Mouse (Mus musculus): Measurements from ENCODE around the gene Mical2. TPM values are rescaled to one million over a fixed set of nuclear protein-coding genes. Genes with fewer than 3 reads are reported as not detected.
A peak's percentile ranks its signal among the peaks of the same experiment; 100 is the strongest.

The Mical2 gene
- polyA plus RNA-seq, 2 experiments = 5.0 to 7.5 TPM

DNA sequence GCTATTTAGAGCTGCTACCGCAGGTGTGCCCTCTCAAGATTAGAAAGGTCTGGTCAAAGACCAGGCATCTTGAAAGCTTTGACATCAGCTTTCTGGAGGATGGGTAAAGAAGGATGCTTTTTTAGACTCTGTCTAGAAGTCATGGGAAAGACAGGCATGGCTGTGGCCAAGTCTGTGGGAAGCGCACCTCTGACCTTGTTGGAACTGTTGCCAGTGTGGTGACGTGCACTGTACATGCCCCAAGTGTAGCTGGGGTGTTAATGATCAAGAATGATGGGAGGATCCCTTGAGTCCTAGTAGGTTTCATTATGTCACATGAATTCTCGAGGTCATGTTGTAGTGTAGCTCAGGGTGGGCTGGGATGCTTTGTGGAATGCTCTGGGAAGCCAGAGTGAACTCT, 127.4 kb downstream of the Mical2 start:
- H3K9ac ChIP-seq (ENCODE audit: low read depth, low read length, severe bottlenecking) = no peak overlapping the region
- 58% methylated on average over 4 of the region's 4 CpGs for WGBS
- peak; percentile 39; the same call in 1 of the 2 replicates for ATAC-seq (ENCODE audit: low FRiP score, low read depth)
- H3K4me3 ChIP-seq (replicated peaks; ENCODE audit: low read length) = no peak overlapping the region
- H3K9me3 ChIP-seq (ENCODE audit: control insufficient read depth, low read length) = no peaks in the 10 kb centered on the region
- no peaks in the 10 kb centered on the region for H3K27me3 ChIP-seq (ENCODE audit: control insufficient read depth, insufficient read depth, low read length)
- peaks cover 46% of the 10 kb centered on the region for H3K4me1 ChIP-seq (ENCODE audit: control insufficient read depth, insufficient read depth, low read length)
- no peak for DNase-seq (ENCODE audit: low spot score)
- no peak overlapping the region for H3K4me2 ChIP-seq (replicated peaks; ENCODE audit: low read depth, low read length, severe bottlenecking)
- H3K36me3 ChIP-seq (ENCODE audit: control insufficient read depth, insufficient read depth, low read length) = no peaks in the 10 kb centered on the region
- no peak for TF ChIP-seq POLR2A (IDR thresholded peaks at IDR 0.05; ENCODE audit: borderline replicate concordance, extremely low read depth, insufficient read depth, insufficient read length)
- H3K27ac ChIP-seq (replicated peaks; ENCODE audit: low read depth, low read length) = no peak overlapping the region

DNA sequence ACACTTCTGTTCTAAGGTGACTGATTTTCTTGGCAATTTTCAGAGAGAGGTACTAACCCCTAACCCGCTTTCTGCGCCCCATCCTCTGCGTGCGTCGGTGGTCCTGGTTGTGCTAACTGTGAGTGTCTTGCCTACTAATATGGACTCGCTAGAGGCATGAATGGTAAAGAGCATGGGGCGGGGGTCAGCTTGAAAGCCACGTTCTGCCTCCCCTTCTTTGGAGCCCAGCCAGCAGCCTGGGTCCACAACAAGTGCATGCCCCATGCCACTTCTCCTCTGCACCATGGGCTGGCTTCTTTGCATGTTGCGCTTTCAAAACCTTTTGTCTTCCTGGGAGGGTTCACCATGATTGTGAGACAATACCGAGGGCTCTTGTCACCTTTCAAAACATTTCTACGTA, 128.3 kb downstream of the Mical2 start:
- Histone ChIP-seq H3K9ac (ENCODE audit: low read depth, low read length, severe bottlenecking) (no peak overlapping the region), H3K9me3 (ENCODE audit: control insufficient read depth, low read length) (no peaks in the 10 kb centered on the region), H3K4me3 (replicated peaks; ENCODE audit: low read length) (no peak overlapping the region), H3K27me3 (ENCODE audit: control insufficient read depth, insufficient read depth, low read length) (no peaks in the 10 kb centered on the region), H3K27ac (replicated peaks; ENCODE audit: low read depth, low read length) (no peak overlapping the region), H3K36me3 (ENCODE audit: control insufficient read depth, insufficient read depth, low read length) (no peaks in the 10 kb centered on the region), H3K4me1 (ENCODE audit: control insufficient read depth, insufficient read depth, low read length) (peaks cover 46% of the 10 kb centered on the region), H3K4me2 (replicated peaks; ENCODE audit: low read depth, low read length, severe bottlenecking) (no peak overlapping the region)
- ATAC-seq (ENCODE audit: low FRiP score, low read depth) = no peak
- WGBS = 81% methylated on average over 11 of the region's 11 CpGs
- no peak for DNase-seq (ENCODE audit: low spot score)
- no peak for TF ChIP-seq POLR2A (IDR thresholded peaks at IDR 0.05; ENCODE audit: borderline replicate concordance, extremely low read depth, insufficient read depth, insufficient read length)

DNA sequence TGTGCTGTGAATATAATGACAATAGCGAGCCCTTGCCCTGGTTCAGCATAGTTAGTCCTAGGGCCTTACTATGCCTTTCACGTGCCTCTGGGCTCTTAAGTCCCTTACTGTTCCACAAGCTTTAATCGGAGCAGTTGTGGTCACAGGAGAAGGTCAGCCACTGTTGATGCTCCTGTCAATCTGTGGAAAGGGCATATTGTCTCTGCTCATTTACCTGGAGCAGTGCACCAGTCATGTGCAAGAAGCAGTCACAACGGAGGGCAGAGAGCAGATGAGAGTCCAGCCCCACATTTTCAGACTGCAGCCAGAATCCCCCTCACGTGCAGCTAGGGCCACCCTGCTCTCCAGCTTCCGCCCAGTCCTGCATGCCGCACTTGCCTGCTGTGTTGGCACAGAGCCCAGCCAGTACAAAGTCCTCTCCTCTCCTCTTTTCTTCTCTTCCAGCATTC, 128.9 kb downstream of the Mical2 start:
- Histone ChIP-seq H3K4me3 (replicated peaks; ENCODE audit: low read length) (no peak overlapping the region), H3K27me3 (ENCODE audit: control insufficient read depth, insufficient read depth, low read length) (no peaks in the 10 kb centered on the region), H3K4me2 (replicated peaks; ENCODE audit: low read depth, low read length, severe bottlenecking) (no peak overlapping the region), H3K9ac (ENCODE audit: low read depth, low read length, severe bottlenecking) (no peak overlapping the region), H3K36me3 (ENCODE audit: control insufficient read depth, insufficient read depth, low read length) (no peaks in the 10 kb centered on the region), H3K9me3 (ENCODE audit: control insufficient read depth, low read length) (no peaks in the 10 kb centered on the region), H3K4me1 (ENCODE audit: control insufficient read depth, insufficient read depth, low read length) (peaks cover 46% of the 10 kb centered on the region), H3K27ac (replicated peaks; ENCODE audit: low read depth, low read length) (no peak overlapping the region)
- ATAC-seq (ENCODE audit: low FRiP score, low read depth) = peak; percentile 57; the same call in 1 of the 2 replicates
- no peak for TF ChIP-seq POLR2A (IDR thresholded peaks at IDR 0.05; ENCODE audit: borderline replicate concordance, extremely low read depth, insufficient read depth, insufficient read length)
- no peak for DNase-seq (ENCODE audit: low spot score)
- WGBS = 24% methylated on average over 7 of the region's 7 CpGs

DNA sequence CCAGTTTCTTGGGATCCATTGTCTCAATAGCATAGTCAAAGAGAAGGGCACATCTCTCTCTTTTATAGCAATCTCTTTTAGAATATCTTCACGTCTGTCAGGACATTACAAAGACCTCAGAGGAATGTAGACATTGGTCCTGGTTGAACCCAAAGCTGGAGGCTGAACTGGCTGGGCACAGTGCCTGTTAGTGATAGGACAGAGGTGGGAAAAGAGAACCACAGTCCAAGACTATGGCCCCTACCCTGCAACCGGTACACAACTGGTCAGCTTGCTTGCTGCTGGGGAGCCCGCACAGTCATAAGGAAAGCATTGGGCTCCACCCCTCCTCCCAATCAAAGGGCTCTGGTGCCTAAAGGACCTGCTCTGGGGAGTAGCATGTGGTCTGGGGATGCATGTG, 133.9 kb downstream of the Mical2 start:
- DNase-seq (ENCODE audit: low spot score) = no peak
- Histone ChIP-seq H3K36me3 (ENCODE audit: control insufficient read depth, insufficient read depth, low read length) (no peaks in the 10 kb centered on the region), H3K4me1 (ENCODE audit: control insufficient read depth, insufficient read depth, low read length) (peaks cover 11% of the 10 kb centered on the region), H3K4me2 (replicated peaks; ENCODE audit: low read depth, low read length, severe bottlenecking) (no peak overlapping the region), H3K4me3 (replicated peaks; ENCODE audit: low read length) (no peak overlapping the region), H3K27ac (replicated peaks; ENCODE audit: low read depth, low read length) (no peak overlapping the region), H3K9ac (ENCODE audit: low read depth, low read length, severe bottlenecking) (no peak overlapping the region), H3K9me3 (ENCODE audit: control insufficient read depth, low read length) (no peaks in the 10 kb centered on the region), H3K27me3 (ENCODE audit: control insufficient read depth, insufficient read depth, low read length) (no peaks in the 10 kb centered on the region)
- no peak for TF ChIP-seq POLR2A (IDR thresholded peaks at IDR 0.05; ENCODE audit: borderline replicate concordance, extremely low read depth, insufficient read depth, insufficient read length)
- WGBS = 78% methylated on average over 3 of the region's 3 CpGs
- ATAC-seq (ENCODE audit: low FRiP score, low read depth) = no peak

- H3K4me3 ChIP-seq (replicated peaks; ENCODE audit: low read length) = no peak overlapping the region
- no peak for ATAC-seq (ENCODE audit: low FRiP score, low read depth)
- H3K4me2 ChIP-seq (replicated peaks; ENCODE audit: low read depth, low read length, severe bottlenecking) = no peak overlapping the region
- no peaks in the 10 kb centered on the region for H3K9me3 ChIP-seq (ENCODE audit: control insufficient read depth, low read length)
- no peak overlapping the region for H3K27ac ChIP-seq (replicated peaks; ENCODE audit: low read depth, low read length)
- DNase-seq (ENCODE audit: low spot score) = no peak
- TF ChIP-seq POLR2A (IDR thresholded peaks at IDR 0.05; ENCODE audit: borderline replicate concordance, extremely low read depth, insufficient read depth, insufficient read length) = no peak
- H3K27me3 ChIP-seq (ENCODE audit: control insufficient read depth, insufficient read depth, low read length) = no peaks in the 10 kb centered on the region
- no peaks in the 10 kb centered on the region for H3K36me3 ChIP-seq (ENCODE audit: control insufficient read depth, insufficient read depth, low read length)
- H3K4me1 ChIP-seq (ENCODE audit: control insufficient read depth, insufficient read depth, low read length) = no peaks in the 10 kb centered on the region
- WGBS = 41% methylated on average over 7 of the region's 7 CpGs
- H3K9ac ChIP-seq (ENCODE audit: low read depth, low read length, severe bottlenecking) = no peak overlapping the region
Observed at GRCm38 (mm10) chr7:112362574-112363200, 137.0 kb downstream of the Mical2 start.

Data from limb, embryonic 14.5 days (tissue).